Mouse (Mus musculus): ENCODE measurements at regions not wholly inside any gene's neighbourhood (a gene's known extent, or its start where the extent isn't known, plus 50 kb on each side); places are given as distances from the start of the nearest gene placed in this dataset.
A peak's percentile ranks its signal among the peaks of the same experiment; 100 is the strongest.

GRCm38 (mm10) chr2:108090266-108090665, 799.8 kb downstream of the Kcna4 start:
- Histone ChIP-seq H3K27ac (ENCODE audit: low read depth) (no peak overlapping the region), H3K4me3 (ENCODE audit: low read depth, low read length) (no peak overlapping the region), H3K27me3 (ENCODE audit: control insufficient read depth, insufficient read depth, low read length) (no peaks in the 10 kb centered on the region), H3K36me3 (replicated peaks; ENCODE audit: control insufficient read depth, insufficient read depth, low read length) (no peaks in the 10 kb centered on the region), H3K9me3 (replicated peaks; ENCODE audit: control insufficient read depth, low read length) (no peaks in the 10 kb centered on the region), H3K4me2 (ENCODE audit: low read depth, low read length) (no peak overlapping the region), H3K9ac (replicated peaks; ENCODE audit: low read depth, low read length) (no peak overlapping the region), H3K4me1 (ENCODE audit: control insufficient read depth, insufficient read depth) (no peaks in the 10 kb centered on the region)
- ATAC-seq (ENCODE audit: insufficient read depth, low read depth), result peak; percentile 49; the same call in 1 of the 2 replicates
- 35% methylated on average over 4 of the region's 4 CpGs for WGBS
- no peak for DNase-seq (ENCODE audit: low spot score)
- no peak for TF ChIP-seq EP300 (IDR thresholded peaks at IDR 0.05; ENCODE audit: low read depth)
- no peak for TF ChIP-seq CTCF (IDR thresholded peaks at IDR 0.05; ENCODE audit: low read depth)

GRCm38 (mm10) chr2:108097026-108097425, 806.6 kb downstream of the Kcna4 start:
- no peaks in the 10 kb centered on the region for H3K9me3 ChIP-seq (replicated peaks; ENCODE audit: control insufficient read depth, low read length)
- no peaks in the 10 kb centered on the region for H3K36me3 ChIP-seq (replicated peaks; ENCODE audit: control insufficient read depth, insufficient read depth, low read length)
- H3K9ac ChIP-seq (replicated peaks; ENCODE audit: low read depth, low read length), result no peak overlapping the region
- DNase-seq (ENCODE audit: low spot score) (no peak), ATAC-seq (ENCODE audit: insufficient read depth, low read depth) (no peak)
- H3K4me3 ChIP-seq (ENCODE audit: low read depth, low read length), result no peak overlapping the region
- no peaks in the 10 kb centered on the region for H3K27me3 ChIP-seq (ENCODE audit: control insufficient read depth, insufficient read depth, low read length)
- no peak overlapping the region for H3K4me2 ChIP-seq (ENCODE audit: low read depth, low read length)
- H3K27ac ChIP-seq (ENCODE audit: low read depth), result no peak overlapping the region
- WGBS, result 82% methylated on average over 4 of the region's 4 CpGs
- no peaks in the 10 kb centered on the region for H3K4me1 ChIP-seq (ENCODE audit: control insufficient read depth, insufficient read depth)
- TF ChIP-seq CTCF (IDR thresholded peaks at IDR 0.05; ENCODE audit: low read depth) (no peak), EP300 (IDR thresholded peaks at IDR 0.05; ENCODE audit: low read depth) (no peak)

DNA sequence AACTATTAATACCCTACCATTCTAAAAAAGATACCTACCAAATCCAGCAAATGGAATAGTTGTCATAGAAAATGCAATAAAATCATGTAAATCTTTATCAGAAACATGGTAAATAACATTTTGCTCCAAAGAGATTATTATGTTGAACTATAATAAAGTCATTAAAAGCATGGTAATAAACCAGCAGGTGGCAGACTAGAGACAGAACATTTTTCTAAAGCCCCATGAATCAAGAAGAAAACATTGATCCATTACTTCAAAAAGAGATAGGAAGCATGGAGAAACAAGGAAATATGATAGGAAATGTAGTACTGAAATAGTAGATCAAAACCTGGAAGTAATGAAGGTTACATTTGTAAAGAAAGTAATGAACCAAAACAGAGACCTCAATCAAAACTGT, 819.7 kb downstream of the Kcna4 start:
- peak; percentile 23; the same call in 1 of the 2 replicates for TF ChIP-seq CTCF (IDR thresholded peaks at IDR 0.05; ENCODE audit: low read depth)
- TF ChIP-seq EP300 (IDR thresholded peaks at IDR 0.05; ENCODE audit: low read depth), result no peak

GRCm38 (mm10) chr2:108145694-108146093, 855.3 kb downstream of the Kcna4 start:
- H3K27me3 ChIP-seq (ENCODE audit: control insufficient read depth, insufficient read depth, low read length), result no peaks in the 10 kb centered on the region
- TF ChIP-seq EP300 (IDR thresholded peaks at IDR 0.05; ENCODE audit: low read depth) (no peak), CTCF (IDR thresholded peaks at IDR 0.05; ENCODE audit: low read depth) (no peak)
- H3K4me1 ChIP-seq (ENCODE audit: control insufficient read depth, insufficient read depth), result no peaks in the 10 kb centered on the region
- 66% methylated on average over 2 of the region's 2 CpGs for WGBS
- no peak overlapping the region for H3K27ac ChIP-seq (ENCODE audit: low read depth)
- no peaks in the 10 kb centered on the region for H3K36me3 ChIP-seq (replicated peaks; ENCODE audit: control insufficient read depth, insufficient read depth, low read length)
- DNase-seq (ENCODE audit: low spot score) (no peak), ATAC-seq (ENCODE audit: insufficient read depth, low read depth) (no peak)
- H3K4me2 ChIP-seq (ENCODE audit: low read depth, low read length), result no peak overlapping the region
- H3K9ac ChIP-seq (replicated peaks; ENCODE audit: low read depth, low read length), result no peak overlapping the region
- H3K4me3 ChIP-seq (ENCODE audit: low read depth, low read length), result no peak overlapping the region
- H3K9me3 ChIP-seq (replicated peaks; ENCODE audit: control insufficient read depth, low read length), result no peaks in the 10 kb centered on the region

More for the DNA sequence above, 819.7 kb downstream of the Kcna4 start:
- ATAC-seq (ENCODE audit: insufficient read depth, low read depth) (no peak), DNase-seq (ENCODE audit: low spot score) (no peak)
- Histone ChIP-seq H3K27me3 (ENCODE audit: control insufficient read depth, insufficient read depth, low read length) (no peaks in the 10 kb centered on the region), H3K4me3 (ENCODE audit: low read depth, low read length) (no peak overlapping the region), H3K9me3 (replicated peaks; ENCODE audit: control insufficient read depth, low read length) (no peaks in the 10 kb centered on the region), H3K4me1 (ENCODE audit: control insufficient read depth, insufficient read depth) (no peaks in the 10 kb centered on the region), H3K27ac (ENCODE audit: low read depth) (no peak overlapping the region), H3K36me3 (replicated peaks; ENCODE audit: control insufficient read depth, insufficient read depth, low read length) (no peaks in the 10 kb centered on the region), H3K4me2 (ENCODE audit: low read depth, low read length) (no peak overlapping the region), H3K9ac (replicated peaks; ENCODE audit: low read depth, low read length) (no peak overlapping the region)

GRCm38 (mm10) chr2:108148221-108148620, 857.8 kb downstream of the Kcna4 start:
- H3K9me3 ChIP-seq (replicated peaks; ENCODE audit: control insufficient read depth, low read length), result no peaks in the 10 kb centered on the region
- DNase-seq (ENCODE audit: low spot score), result no peak
- no peak overlapping the region for H3K4me2 ChIP-seq (ENCODE audit: low read depth, low read length)
- no peak overlapping the region for H3K27ac ChIP-seq (ENCODE audit: low read depth)
- no peak for ATAC-seq (ENCODE audit: insufficient read depth, low read depth)
- H3K27me3 ChIP-seq (ENCODE audit: control insufficient read depth, insufficient read depth, low read length), result no peaks in the 10 kb centered on the region
- WGBS, result 43% methylated on average over 4 of the region's 4 CpGs
- TF ChIP-seq CTCF (IDR thresholded peaks at IDR 0.05; ENCODE audit: low read depth) (no peak), EP300 (IDR thresholded peaks at IDR 0.05; ENCODE audit: low read depth) (no peak)
- H3K4me3 ChIP-seq (ENCODE audit: low read depth, low read length), result no peak overlapping the region
- no peak overlapping the region for H3K9ac ChIP-seq (replicated peaks; ENCODE audit: low read depth, low read length)
- no peaks in the 10 kb centered on the region for H3K36me3 ChIP-seq (replicated peaks; ENCODE audit: control insufficient read depth, insufficient read depth, low read length)
- no peaks in the 10 kb centered on the region for H3K4me1 ChIP-seq (ENCODE audit: control insufficient read depth, insufficient read depth)

DNA sequence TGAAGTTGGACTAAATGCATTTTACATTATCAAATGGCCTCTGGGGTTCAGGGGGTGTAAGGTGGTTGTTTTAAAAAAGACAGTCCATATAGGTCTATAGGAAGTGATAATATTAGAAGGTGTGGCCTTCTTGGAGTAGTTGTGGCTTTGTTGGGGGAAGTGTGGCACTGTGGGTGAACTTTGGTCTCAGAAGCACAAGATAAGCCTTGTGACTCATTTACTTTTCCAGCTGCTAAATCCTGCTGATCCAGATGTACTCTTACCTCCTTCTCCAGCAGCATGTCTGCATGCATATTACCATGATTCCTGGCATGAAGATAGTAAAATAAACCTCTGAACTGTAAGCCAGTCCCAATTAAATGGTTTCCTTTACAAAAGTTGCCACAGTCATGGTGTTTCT, 865.8 kb downstream of the Kcna4 start:
- TF ChIP-seq EP300 (IDR thresholded peaks at IDR 0.05; ENCODE audit: low read depth), result no peak
- no peak for TF ChIP-seq CTCF (IDR thresholded peaks at IDR 0.05; ENCODE audit: low read depth)
- H3K4me1 ChIP-seq (ENCODE audit: control insufficient read depth, insufficient read depth), result no peaks in the 10 kb centered on the region
- no peak overlapping the region for H3K9ac ChIP-seq (replicated peaks; ENCODE audit: low read depth, low read length)
- no peak overlapping the region for H3K27ac ChIP-seq (ENCODE audit: low read depth)
- H3K4me3 ChIP-seq (ENCODE audit: low read depth, low read length), result no peak overlapping the region
- H3K9me3 ChIP-seq (replicated peaks; ENCODE audit: control insufficient read depth, low read length), result no peaks in the 10 kb centered on the region
- DNase-seq (ENCODE audit: low spot score) (no peak), ATAC-seq (ENCODE audit: insufficient read depth, low read depth) (no peak)
- H3K36me3 ChIP-seq (replicated peaks; ENCODE audit: control insufficient read depth, insufficient read depth, low read length), result no peaks in the 10 kb centered on the region
- no peak overlapping the region for H3K4me2 ChIP-seq (ENCODE audit: low read depth, low read length)
- no peaks in the 10 kb centered on the region for H3K27me3 ChIP-seq (ENCODE audit: control insufficient read depth, insufficient read depth, low read length)

Data from heart, postnatal 0 days (tissue).